Mouse (Mus musculus) liver, embryonic 12.5 days (tissue): ENCODE data around the gene Armc2. TPM values are rescaled to one million over a fixed set of nuclear protein-coding genes. Genes with fewer than 3 reads are reported as not detected.

ENCODE experiments used
- ATAC-seq: fragments of 200-750 bp; cut with Nextera tagmentation; 2 replicates; pipeline ENCODE4 v1.8.0; 2017; ENCODE audit warnings: moderate number of reproducible peaks, mild to moderate bottlenecking, moderate library complexity
- H3K27ac ChIP-seq: fragments of 300-500 bp; sonication (generic); 2 replicates; pipeline ENCODE4 v1.5.1; 2016; ENCODE audit warnings: mild to moderate bottlenecking
- H3K27me3 ChIP-seq: fragments of 300-500 bp; sonication (generic); replicated peaks from 2 replicates; pipeline ENCODE4 v1.6.1; 2016; ENCODE audit warnings: mild to moderate bottlenecking, moderate library complexity
- H3K36me3 ChIP-seq: fragments of 300-500 bp; sonication (generic); 2 replicates; pipeline ENCODE4 v1.6.1; 2016; ENCODE audit warnings: mild to moderate bottlenecking, moderate library complexity
- H3K4me1 ChIP-seq: fragments of 300-500 bp; sonication (generic); 2 replicates; pipeline ENCODE4 v1.6.1; 2016
- H3K4me2 ChIP-seq: fragments of 300-500 bp; sonication (generic); 2 replicates; pipeline ENCODE4 v1.6.1; 2016; ENCODE audit warnings: mild to moderate bottlenecking, moderate library complexity
- H3K4me3 ChIP-seq: fragments of 300-500 bp; sonication (generic); 2 replicates; pipeline ENCODE4 v1.5.1; 2016; ENCODE audit warnings: mild to moderate bottlenecking, moderate library complexity
- H3K9ac ChIP-seq: fragments of 300-500 bp; sonication (generic); 2 replicates; pipeline ENCODE4 v1.6.1; 2016; ENCODE audit warnings: mild to moderate bottlenecking, moderate library complexity
- H3K9me3 ChIP-seq: fragments of 300-500 bp; sonication (generic); replicated peaks from 2 replicates; pipeline ENCODE4 v1.6.1; 2016; ENCODE audit warnings: mild to moderate bottlenecking, moderate library complexity
- WGBS: fragments of 180-500 bp; shearing (Covaris S2); methylation state at CpG from one replicate; pipeline ENCODE4 v1.1.7; 2016; ENCODE audit not compliant: insufficient replicate concordance; 5-methylcytosine and 5-hydroxymethylcytosine counted together
- polyA plus RNA-seq: library from polyadenylated mRNA; unstranded; fragments of >200 nt; fragmentation: Nextera tagmentation; extraction: Ambion mirVana; gene quantifications from 2 replicates; pipeline ENCODE4 v1.2.1, GENCODE M21; 2016

Gene Armc2
- polyA plus RNA-seq, 1 experiment from 2014 or later = 0.57 TPM

GRCm38 (mm10) chr10:41893433-41894411, 124.5 kb downstream of the Armc2 start:
- WGBS = 66% methylated on average over 4 of the region's 4 CpGs
- no peaks in the 10 kb centered on the region for H3K9me3 ChIP-seq
- ATAC-seq = no peak
- H3K4me3 ChIP-seq = no peak overlapping the region
- no peaks in the 10 kb centered on the region for H3K27me3 ChIP-seq
- H3K4me2 ChIP-seq = no peak overlapping the region
- H3K9ac ChIP-seq = 0 out of 2 replicates have a peak overlapping the region, but pooled peaks have one; percentile 17
- H3K36me3 ChIP-seq = peaks cover 30% of the 10 kb centered on the region
- peaks cover 24% of the 10 kb centered on the region for H3K4me1 ChIP-seq
- no peak overlapping the region for H3K27ac ChIP-seq

- H3K27ac ChIP-seq = no peak overlapping the region
- no peak for ATAC-seq
- H3K9me3 ChIP-seq = no peaks in the 10 kb centered on the region
- no peak overlapping the region for H3K4me3 ChIP-seq
- WGBS = 74% methylated on average over 4 of the region's 4 CpGs
- no peak overlapping the region for H3K4me2 ChIP-seq
- no peaks in the 10 kb centered on the region for H3K27me3 ChIP-seq
- H3K9ac ChIP-seq = no peak overlapping the region
- peaks cover 39% of the 10 kb centered on the region for H3K4me1 ChIP-seq
- peaks cover 12% of the 10 kb centered on the region for H3K36me3 ChIP-seq
Observed at GRCm38 (mm10) chr10:41891312-41891711, 126.9 kb downstream of the Armc2 start.

GRCm38 (mm10) chr10:41890537-41890936, 127.7 kb downstream of the Armc2 start:
- Histone ChIP-seq H3K4me2 (no peak overlapping the region), H3K27me3 (no peaks in the 10 kb centered on the region), H3K4me1 (peaks cover 39% of the 10 kb centered on the region), H3K36me3 (peaks cover 6% of the 10 kb centered on the region; the same call in 1 of the 2 replicates), H3K27ac (no peak overlapping the region), H3K9ac (no peak overlapping the region), H3K9me3 (no peaks in the 10 kb centered on the region), H3K4me3 (no peak overlapping the region)
- no peak for ATAC-seq

DNA sequence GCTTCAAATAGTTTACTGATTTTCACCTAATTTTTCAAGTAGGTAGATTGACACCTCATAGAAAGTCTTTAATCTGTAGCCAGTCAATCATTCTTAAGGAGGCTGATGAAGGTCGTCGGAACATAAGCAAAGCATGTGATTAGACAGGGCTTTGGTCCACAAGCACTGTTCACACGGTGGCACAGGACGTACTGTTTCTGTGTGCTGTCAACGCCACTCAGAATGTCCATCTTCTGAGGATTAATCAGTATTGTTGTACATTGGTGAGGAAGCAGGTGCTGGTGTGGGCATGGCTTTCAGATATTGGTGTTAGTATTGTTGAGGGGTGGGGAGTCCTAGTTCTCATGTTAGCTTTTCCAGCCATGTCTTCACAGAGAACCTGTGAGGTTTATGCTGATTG, 128.7 kb downstream of the Armc2 start:
- ATAC-seq = no peak
- WGBS = 71% methylated on average over 5 of the region's 5 CpGs
- H3K9me3 ChIP-seq = no peaks in the 10 kb centered on the region
- H3K4me1 ChIP-seq = peaks cover 43% of the 10 kb centered on the region
- no peaks in the 10 kb centered on the region for H3K27me3 ChIP-seq
- peak overlapping the region; percentile 36; the same call in 1 of the 2 replicates for H3K4me2 ChIP-seq
- no peak overlapping the region for H3K9ac ChIP-seq
- no peak overlapping the region for H3K27ac ChIP-seq
- H3K4me3 ChIP-seq = no peak overlapping the region
- H3K36me3 ChIP-seq = peaks cover 4% of the 10 kb centered on the region; the same call in 1 of the 2 replicates

GRCm38 (mm10) chr10:41888365-41888941, 129.8 kb downstream of the Armc2 start:
- Histone ChIP-seq H3K27me3 (no peaks in the 10 kb centered on the region), H3K9ac (peak overlapping the region; percentile 97), H3K4me2 (peak overlapping the region; percentile 95), H3K4me1 (peaks cover 47% of the 10 kb centered on the region), H3K9me3 (no peaks in the 10 kb centered on the region), H3K27ac (peak overlapping the region; percentile 100), H3K4me3 (peak overlapping the region; percentile 85), H3K36me3 (no peaks in the 10 kb centered on the region)
- WGBS = 27% methylated on average over 4 of the region's 4 CpGs
- no peak for ATAC-seq

- H3K4me2 ChIP-seq = peak overlapping the region; percentile 95
- 3% methylated on average over 65 of the region's 65 CpGs for WGBS
- H3K27me3 ChIP-seq = no peaks in the 10 kb centered on the region
- peak overlapping the region; percentile 85 for H3K4me3 ChIP-seq
- H3K36me3 ChIP-seq = no peaks in the 10 kb centered on the region
- H3K9me3 ChIP-seq = no peaks in the 10 kb centered on the region
- H3K4me1 ChIP-seq = peaks cover 42% of the 10 kb centered on the region
- peak; percentile 98 for ATAC-seq
- peak overlapping the region; percentile 100 for H3K27ac ChIP-seq
- H3K9ac ChIP-seq = peak overlapping the region; percentile 97
Observed at GRCm38 (mm10) chr10:41887080-41887821, 131.0 kb downstream of the Armc2 start.

GRCm38 (mm10) chr10:41883741-41884575, 134.3 kb downstream of the Armc2 start:
- H3K4me1 ChIP-seq = peaks cover 46% of the 10 kb centered on the region
- no peak for ATAC-seq
- H3K9me3 ChIP-seq = no peaks in the 10 kb centered on the region
- H3K27me3 ChIP-seq = no peaks in the 10 kb centered on the region
- H3K27ac ChIP-seq = no peak overlapping the region
- H3K4me3 ChIP-seq = no peak overlapping the region
- H3K36me3 ChIP-seq = no peaks in the 10 kb centered on the region
- WGBS = 58% methylated on average over 8 of the region's 8 CpGs
- H3K4me2 ChIP-seq = no peak overlapping the region
- no peak overlapping the region for H3K9ac ChIP-seq

DNA sequence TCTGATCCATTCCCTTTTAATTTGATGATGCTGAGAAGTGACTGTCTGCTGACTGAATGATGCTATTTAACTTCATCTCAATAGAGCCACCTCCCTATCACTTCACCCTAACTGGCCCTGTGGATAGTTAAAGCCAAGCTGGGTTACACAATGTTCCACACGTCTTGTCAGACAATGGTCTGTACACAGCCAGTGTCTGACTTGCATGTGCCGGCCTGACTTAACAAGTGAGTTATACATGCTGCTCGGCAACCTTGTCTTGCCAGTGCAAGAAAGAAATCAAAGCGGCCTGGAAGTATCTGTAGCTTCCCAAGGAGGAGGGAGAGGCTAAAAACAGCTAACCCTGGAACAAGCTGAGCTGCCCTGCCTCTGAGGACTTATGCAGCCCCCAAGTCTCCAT, 136.8 kb downstream of the Armc2 start:
- no peaks in the 10 kb centered on the region for H3K27me3 ChIP-seq
- no peak overlapping the region for H3K9ac ChIP-seq
- no peak for ATAC-seq
- WGBS = 62% methylated on average over 4 of the region's 4 CpGs
- H3K4me2 ChIP-seq = no peak overlapping the region
- H3K36me3 ChIP-seq = no peaks in the 10 kb centered on the region
- no peak overlapping the region for H3K4me3 ChIP-seq
- H3K27ac ChIP-seq = no peak overlapping the region
- H3K9me3 ChIP-seq = no peaks in the 10 kb centered on the region
- peaks cover 30% of the 10 kb centered on the region for H3K4me1 ChIP-seq

DNA sequence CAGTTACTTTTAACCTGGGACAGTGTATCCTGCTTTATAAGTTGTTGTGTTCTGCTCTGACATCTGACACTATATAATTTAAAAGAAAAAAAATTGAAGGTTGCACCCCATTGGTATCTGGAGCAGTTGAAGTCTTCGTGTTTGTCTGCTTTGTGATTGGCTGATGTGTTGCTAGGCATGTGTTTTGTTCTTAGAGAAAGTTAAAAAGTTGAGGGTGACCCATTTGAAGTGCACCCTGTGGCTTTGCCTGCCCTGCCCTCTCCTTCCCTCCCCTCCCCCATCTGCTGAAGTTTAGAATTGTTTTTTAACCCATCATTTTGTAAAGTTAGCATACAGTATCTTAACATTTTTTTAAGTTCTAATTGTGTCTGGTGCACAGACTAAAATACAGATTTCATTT, 137.5 kb downstream of the Armc2 start:
- WGBS = 28% methylated on average over 1 of the region's 1 CpGs
- ATAC-seq = no peak
- H3K4me1 ChIP-seq = peaks cover 29% of the 10 kb centered on the region
- H3K36me3 ChIP-seq = no peaks in the 10 kb centered on the region
- no peak overlapping the region for H3K4me2 ChIP-seq
- H3K4me3 ChIP-seq = no peak overlapping the region
- no peak overlapping the region for H3K27ac ChIP-seq
- H3K27me3 ChIP-seq = no peaks in the 10 kb centered on the region
- H3K9ac ChIP-seq = no peak overlapping the region
- no peaks in the 10 kb centered on the region for H3K9me3 ChIP-seq

DNA sequence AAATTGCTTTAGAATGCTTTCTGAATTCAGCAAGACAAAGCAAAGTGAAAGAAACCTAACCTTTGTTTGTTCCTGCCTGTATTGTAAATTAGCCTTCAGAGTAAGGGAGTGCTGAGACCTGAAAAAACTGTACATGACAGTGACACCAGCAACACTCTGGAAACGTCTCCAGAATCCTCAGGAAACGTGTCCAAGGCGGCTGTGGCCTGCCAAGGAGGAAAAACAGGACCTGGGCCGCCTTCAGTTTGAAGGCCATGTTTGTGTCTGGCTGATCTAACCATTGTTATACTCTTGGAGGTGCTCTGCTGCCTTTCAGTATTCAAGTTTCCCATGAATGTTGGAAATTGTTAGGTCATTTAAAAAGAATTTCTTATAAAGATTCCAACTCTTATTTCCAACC, 138.0 kb downstream of the Armc2 start:
- Histone ChIP-seq H3K9ac (no peak overlapping the region), H3K36me3 (no peaks in the 10 kb centered on the region), H3K27ac (no peak overlapping the region), H3K4me3 (no peak overlapping the region), H3K4me1 (peaks cover 29% of the 10 kb centered on the region), H3K4me2 (no peak overlapping the region), H3K9me3 (no peaks in the 10 kb centered on the region), H3K27me3 (no peaks in the 10 kb centered on the region)
- ATAC-seq = no peak
- 42% methylated on average over 4 of the region's 4 CpGs for WGBS

GRCm38 (mm10) chr10:41879675-41880074, 138.6 kb downstream of the Armc2 start:
- no peak overlapping the region for H3K4me2 ChIP-seq
- WGBS = 73% methylated on average over 1 of the region's 1 CpGs
- no peaks in the 10 kb centered on the region for H3K36me3 ChIP-seq
- H3K9ac ChIP-seq = no peak overlapping the region
- no peaks in the 10 kb centered on the region for H3K9me3 ChIP-seq
- H3K4me3 ChIP-seq = no peak overlapping the region
- H3K27ac ChIP-seq = no peak overlapping the region
- no peak for ATAC-seq
- peaks cover 25% of the 10 kb centered on the region for H3K4me1 ChIP-seq
- no peaks in the 10 kb centered on the region for H3K27me3 ChIP-seq
